Mouse (Mus musculus) C2C12 (cell line): ENCODE measurements around the gene Stxbp5. TPM values are rescaled to one million over a fixed set of nuclear protein-coding genes. Genes with fewer than 3 reads are reported as not detected.

ENCODE experiments used
- H3K27me3 ChIP-seq: one replicate; pipeline ENCODE4 v1.6.1; 2011; ENCODE audit not compliant: control insufficient read depth, insufficient read depth, insufficient read length
- H3K36me3 ChIP-seq: one replicate; pipeline ENCODE4 v1.6.1; 2011; ENCODE audit not compliant: control insufficient read depth, insufficient read depth
- H3K4me3 ChIP-seq: one replicate; pipeline ENCODE4 v1.5.1; 2011; ENCODE audit warnings: mild to moderate bottlenecking, control low read depth; ENCODE audit not compliant: poor library complexity, insufficient read depth, severe bottlenecking
- H3K79me2 ChIP-seq: one replicate; pipeline ENCODE4 v1.6.1; 2011; ENCODE audit not compliant: control insufficient read depth, insufficient read depth
- H3K79me3 ChIP-seq: one replicate; pipeline ENCODE4 v1.6.1; 2011; ENCODE audit warnings: low read depth, control low read depth
- H3ac ChIP-seq: one replicate; pipeline ENCODE3; 2011; ENCODE audit warnings: low read depth; ENCODE audit not compliant: control insufficient read depth, insufficient read length
- CEBPB ChIP-seq: IDR thresholded peaks from one replicate; pipeline ENCODE4 v1.6.1; 2011; ENCODE audit warnings: low read depth, mild to moderate bottlenecking, control low read depth, moderate library complexity
- CTCF ChIP-seq: IDR thresholded peaks from one replicate; pipeline ENCODE4 v1.5.1; 2011; ENCODE audit not compliant: control insufficient read depth, insufficient read depth, insufficient read length
- FOSL1 ChIP-seq: IDR thresholded peaks from one replicate; pipeline ENCODE4 v1.8.0; 2011; ENCODE audit warnings: mild to moderate bottlenecking, low read length; ENCODE audit not compliant: poor library complexity, insufficient read depth, severe bottlenecking
- MAX ChIP-seq: IDR thresholded peaks from one replicate; pipeline ENCODE4 v1.6.1; 2011; ENCODE audit warnings: mild to moderate bottlenecking, control low read depth
- MYOD1 ChIP-seq: IDR thresholded peaks from one replicate; pipeline ENCODE4 v1.6.1; 2011; ENCODE audit warnings: low read depth; ENCODE audit not compliant: control insufficient read depth, insufficient read length
- MYOG ChIP-seq: IDR thresholded peaks from one replicate; pipeline ENCODE4 v1.6.1; 2011; ENCODE audit not compliant: control insufficient read depth, insufficient read length; ENCODE audit errors: extremely low read depth
- USF1 ChIP-seq: IDR thresholded peaks from one replicate; pipeline ENCODE4 v1.6.1; 2011; ENCODE audit warnings: low read depth, mild to moderate bottlenecking, control low read depth, moderate library complexity
- polyA plus RNA-seq: library from polyadenylated mRNA; unstranded; fragments of >200 nt; fragmentation: generic; extraction: Trizol; gene quantifications from one replicate; pipeline ENCODE4 v1.2.1, GENCODE M21; 2012; ENCODE audit warnings: missing spikeins

Stxbp5 gene
- polyA plus RNA-seq, 1 experiment, result 4.2 TPM

GRCm38 (mm10) chr10:9813926-9814325, 87.0 kb downstream of the Stxbp5 start:
- Histone ChIP-seq H3K79me3 (no peaks in the 10 kb centered on the region), H3K4me3 (no peak overlapping the region), H3K27me3 (no peaks in the 10 kb centered on the region), H3K79me2 (no peaks in the 10 kb centered on the region), H3ac (no peak overlapping the region), H3K36me3 (no peaks in the 10 kb centered on the region)
- TF ChIP-seq MYOG, result no peak
- TF ChIP-seq MAX, result no peak
- no peak for TF ChIP-seq MYOD1
- no peak for TF ChIP-seq CEBPB
- no peak for TF ChIP-seq CTCF
- TF ChIP-seq FOSL1, result no peak
- TF ChIP-seq USF1, result no peak

GRCm38 (mm10) chr10:9807596-9807995, 93.3 kb downstream of the Stxbp5 start:
- Histone ChIP-seq H3K27me3 (no peaks in the 10 kb centered on the region), H3K79me3 (no peaks in the 10 kb centered on the region), H3K4me3 (no peak overlapping the region), H3ac (no peak overlapping the region), H3K79me2 (no peaks in the 10 kb centered on the region), H3K36me3 (peaks cover 6% of the 10 kb centered on the region)
- no peak for TF ChIP-seq MYOD1
- no peak for TF ChIP-seq MAX
- no peak for TF ChIP-seq USF1
- no peak for TF ChIP-seq CTCF
- TF ChIP-seq FOSL1, result no peak
- TF ChIP-seq MYOG, result no peak
- no peak for TF ChIP-seq CEBPB

GRCm38 (mm10) chr10:9805341-9805740, 95.5 kb downstream of the Stxbp5 start:
- Histone ChIP-seq H3ac (no peak overlapping the region), H3K79me3 (no peaks in the 10 kb centered on the region), H3K79me2 (no peaks in the 10 kb centered on the region), H3K4me3 (no peak overlapping the region), H3K36me3 (peaks cover 6% of the 10 kb centered on the region), H3K27me3 (no peaks in the 10 kb centered on the region)
- TF ChIP-seq FOSL1, result no peak
- TF ChIP-seq MAX, result no peak
- no peak for TF ChIP-seq MYOG
- no peak for TF ChIP-seq CEBPB
- no peak for TF ChIP-seq USF1
- no peak for TF ChIP-seq MYOD1
- TF ChIP-seq CTCF, result no peak

- peaks cover 7% of the 10 kb centered on the region for H3K36me3 ChIP-seq
Observed at GRCm38 (mm10) chr10:9803126-9803525, 97.8 kb downstream of the Stxbp5 start.

GRCm38 (mm10) chr10:9801571-9801970, 99.3 kb downstream of the Stxbp5 start:
- H3K79me2 ChIP-seq, result no peaks in the 10 kb centered on the region
- no peak for TF ChIP-seq CTCF
- no peak for TF ChIP-seq MYOG
- TF ChIP-seq USF1, result no peak
- no peak for TF ChIP-seq FOSL1
- TF ChIP-seq CEBPB, result no peak
- no peak for TF ChIP-seq MYOD1
- TF ChIP-seq MAX, result no peak
- H3K4me3 ChIP-seq, result no peak overlapping the region
- no peaks in the 10 kb centered on the region for H3K79me3 ChIP-seq
- H3K36me3 ChIP-seq, result peaks cover 16% of the 10 kb centered on the region
- no peaks in the 10 kb centered on the region for H3K27me3 ChIP-seq
- no peak overlapping the region for H3ac ChIP-seq

More at GRCm38 (mm10) chr10:9803126-9803525, 97.8 kb downstream of the Stxbp5 start:
- Histone ChIP-seq H3K79me2 (no peaks in the 10 kb centered on the region), H3K79me3 (no peaks in the 10 kb centered on the region), H3K27me3 (no peaks in the 10 kb centered on the region), H3ac (no peak overlapping the region), H3K4me3 (no peak overlapping the region)
- no peak for TF ChIP-seq MYOG
- no peak for TF ChIP-seq CTCF
- TF ChIP-seq USF1, result no peak
- no peak for TF ChIP-seq FOSL1
- TF ChIP-seq CEBPB, result no peak
- no peak for TF ChIP-seq MYOD1
- TF ChIP-seq MAX, result no peak

GRCm38 (mm10) chr10:9799085-9799484, 101.8 kb downstream of the Stxbp5 start:
- peaks cover 20% of the 10 kb centered on the region for H3K36me3 ChIP-seq
- no peak overlapping the region for H3ac ChIP-seq
- no peak for TF ChIP-seq MYOG
- no peak for TF ChIP-seq CEBPB
- no peak for TF ChIP-seq FOSL1
- no peak for TF ChIP-seq CTCF
- TF ChIP-seq MYOD1, result no peak
- no peak for TF ChIP-seq USF1
- TF ChIP-seq MAX, result no peak

More at GRCm38 (mm10) chr10:9799085-9799484, 101.8 kb downstream of the Stxbp5 start:
- no peaks in the 10 kb centered on the region for H3K79me2 ChIP-seq
- no peaks in the 10 kb centered on the region for H3K79me3 ChIP-seq
- no peaks in the 10 kb centered on the region for H3K27me3 ChIP-seq
- H3K4me3 ChIP-seq, result no peak overlapping the region
